Mouse (Mus musculus) heart, adult 2 months (tissue): Measurements from ENCODE around the gene Gpr68.

Source experiments
- CTCF ChIP-seq: fragments of 200-600 bp; IDR thresholded peaks from 2 replicates; pipeline ENCODE4 v1.8.1; 2022; ENCODE audit warnings: antibody characterized with exemption, mild to moderate bottlenecking, moderate library complexity
- EP300 ChIP-seq: fragments of 200-500 bp; IDR thresholded peaks from 2 replicates; pipeline ENCODE4 v1.6.1; 2011; ENCODE audit warnings: low read depth, low read length, control low read depth; ENCODE audit not compliant: insufficient read depth
- POLR2A ChIP-seq: fragments of 200-500 bp; IDR thresholded peaks from 2 replicates; pipeline ENCODE4 v1.6.1; 2011; ENCODE audit warnings: mild to moderate bottlenecking, low read depth, low read length, control low read depth; ENCODE audit not compliant: insufficient read depth

GRCm38 (mm10) chr12:100899111-100899640 lies 8.8 kb downstream of the Gpr68 start:
- no peak for TF ChIP-seq POLR2A
- TF ChIP-seq CTCF, result no peak
- no peak for TF ChIP-seq EP300
